Mouse (Mus musculus): Measurements from ENCODE around the gene Zik1. TPM values are rescaled to one million over a fixed set of nuclear protein-coding genes. Genes with fewer than 3 reads are reported as not detected.

The Zik1 gene
- 1 to 10 TPM; 5.0 to 5.1 TPM for total RNA-seq (2021)

GRCm38 (mm10) chr7:10494786-10495521 lies at the start of gene Zik1:
Zik1 (minus strand) TSS chr7:10495394.
- DNase-seq: peak; percentile 70

- no peak for DNase-seq
Measured at GRCm38 (mm10) chr7:10495578-10495977, 384 bp upstream of the Zik1 start.

DNA sequence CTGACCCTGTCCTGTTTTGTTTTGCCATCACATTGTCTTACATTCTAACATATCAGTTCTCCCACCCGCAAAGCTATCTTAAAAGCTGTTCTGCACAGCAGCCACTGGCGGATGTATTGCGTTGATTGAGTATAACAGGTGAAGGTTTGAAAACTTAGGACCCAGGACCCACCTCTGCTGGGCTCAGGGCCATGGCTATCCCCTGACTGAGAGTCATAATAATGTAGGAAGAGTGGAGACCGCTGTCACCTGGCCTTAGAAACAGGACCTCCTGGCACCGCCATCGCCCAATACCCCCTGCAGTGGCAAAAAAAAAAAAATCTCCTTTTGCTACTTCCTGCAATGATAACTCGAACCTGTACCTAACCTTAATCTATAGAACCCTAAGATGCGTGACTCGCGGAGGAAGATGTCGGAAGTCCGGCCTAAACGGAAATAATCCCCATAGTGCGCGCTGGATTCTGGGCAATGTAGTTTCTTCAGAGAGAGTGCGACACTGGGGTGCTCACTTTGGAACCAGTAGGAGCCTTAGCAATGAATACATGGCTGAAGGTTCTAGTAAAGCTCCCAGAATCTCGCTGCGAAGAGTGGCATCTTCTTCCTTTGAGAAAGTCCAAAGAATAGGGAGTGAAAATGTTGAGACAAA lies 14.5 kb downstream of the Zik1 start:
- no peak for DNase-seq

DNA sequence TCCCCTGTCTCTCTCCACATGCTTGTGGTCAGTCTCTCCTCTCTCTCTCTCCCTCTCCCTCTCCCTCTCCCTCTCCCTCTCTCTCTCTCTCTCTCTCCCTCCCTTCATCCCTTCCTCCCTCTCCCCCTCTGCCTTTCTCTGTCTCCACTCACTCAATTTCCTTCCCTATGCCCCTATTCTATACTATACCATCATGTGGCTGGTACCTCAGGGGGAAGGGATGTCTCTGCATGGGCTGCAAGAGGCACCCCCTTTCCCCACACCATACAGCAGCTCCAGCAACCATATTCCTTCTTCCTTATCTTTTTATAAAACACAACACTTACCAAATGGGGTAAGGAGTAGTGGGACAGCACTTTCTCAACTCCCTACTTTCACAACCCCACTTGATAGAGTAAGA lies 15.4 kb downstream of the Zik1 start:
- no peak for DNase-seq

- DNase-seq: no peak
Measured at GRCm38 (mm10) chr7:10458166-10458565, 37.0 kb downstream of the Zik1 start.

DNA sequence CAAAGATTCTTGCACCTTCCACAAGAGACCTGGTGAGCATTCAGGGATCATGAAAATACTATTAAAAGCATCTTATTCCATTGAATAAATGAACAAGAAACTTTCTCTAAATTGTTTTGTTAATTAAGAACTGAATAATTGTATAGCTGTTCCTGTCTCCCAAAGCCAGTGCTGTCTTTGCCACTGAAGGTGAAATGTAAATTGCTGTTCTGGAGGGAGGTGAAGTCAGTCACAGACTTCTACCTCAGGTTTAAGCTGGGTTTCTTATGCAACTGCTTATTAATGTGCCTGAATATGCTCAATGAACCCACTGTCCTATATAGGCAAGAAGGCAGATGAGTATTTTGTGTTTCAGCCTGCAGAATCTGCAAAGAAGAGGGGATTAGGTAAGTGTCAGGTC lies 52.2 kb downstream of the Zik1 start, which contains the start of gene Vmn1r67:
Vmn1r67 (plus strand) TSS at position 301 of the 400 bp plus-strand sequence.
- DNase-seq: no peak

Other genes with a start within 250 kb of the Zik1 start
- gene Vmn1r66, start 217.4 kb downstream of the Zik1 start, total RNA-seq (2021): not detected
- gene Vmn1r67, start 52.1 kb downstream of the Zik1 start, total RNA-seq (2021): not detected
- gene Vmn1r68, start 63.1 kb upstream of the Zik1 start, total RNA-seq (2021): not detected
- not detected for gene Vmn1r69, start 118.3 kb upstream of the Zik1 start, total RNA-seq (2021)
- gene Vmn1r70, start 136.1 kb upstream of the Zik1 start, total RNA-seq (2021): not detected
- not detected for gene Nlrp4b, start 192.4 kb upstream of the Zik1 start, total RNA-seq (2021)

Measured in heart, postnatal 4 days (tissue).